Mouse (Mus musculus) small intestine, adult 2 months (tissue): Measurements from ENCODE around the gene Stk39. TPM values are rescaled to one million over a fixed set of nuclear protein-coding genes. Genes with fewer than 3 reads are reported as not detected.

Experiments used
- H3K27ac ChIP-seq: fragments of 200-500 bp; 2 replicates; pipeline ENCODE4 v1.5.1; 2012; ENCODE audit warnings: low read depth, low read length, control low read depth, inconsistent platforms; ENCODE audit not compliant: insufficient read depth
- H3K27me3 ChIP-seq: fragments of 200-500 bp; 2 replicates; pipeline ENCODE4 v1.6.1; 2012; ENCODE audit warnings: mild to moderate bottlenecking, moderate library complexity, low read length, inconsistent platforms; ENCODE audit not compliant: control insufficient read depth, insufficient read depth
- H3K36me3 ChIP-seq: fragments of 200-500 bp; 2 replicates; pipeline ENCODE4 v1.6.1; 2012; ENCODE audit warnings: mild to moderate bottlenecking, low read length, control low read depth, inconsistent platforms; ENCODE audit not compliant: control insufficient read depth, insufficient read depth
- H3K4me1 ChIP-seq: fragments of 200-500 bp; 2 replicates; pipeline ENCODE4 v1.6.1; 2012; ENCODE audit warnings: low read length, inconsistent platforms, mixed read lengths; ENCODE audit not compliant: control insufficient read depth, insufficient read depth, insufficient read length
- H3K4me3 ChIP-seq: fragments of 200-500 bp; 2 replicates; pipeline ENCODE4 v1.5.1; 2012; ENCODE audit warnings: low read depth, mild to moderate bottlenecking, control low read depth, inconsistent platforms, low read length, moderate library complexity
- CTCF ChIP-seq: fragments of 200-500 bp; IDR thresholded peaks from 2 replicates; pipeline ENCODE4 v1.5.1; 2012; ENCODE audit warnings: low read depth, mild to moderate bottlenecking, control low read depth, inconsistent platforms, low read length, moderate library complexity, mixed read lengths; ENCODE audit not compliant: insufficient replicate concordance, insufficient read length; ENCODE audit errors: extremely low read depth
- POLR2A ChIP-seq: fragments of 200-500 bp; IDR thresholded peaks from 2 replicates; pipeline ENCODE4 v1.6.1; 2012; ENCODE audit warnings: low read depth, mild to moderate bottlenecking, control low read depth, inconsistent platforms, low read length, moderate library complexity
- WGBS: fragments of 180-500 bp; shearing (Covaris S2); methylation state at CpG from one replicate; pipeline ENCODE4 v1.1.7; 2018; 5-methylcytosine and 5-hydroxymethylcytosine counted together
- polyA plus RNA-seq: library from polyadenylated mRNA; depleted of rRNA; stranded (reverse); fragments of >200 nt; gene quantifications from 2 replicates; pipeline ENCODE4 v1.2.3, GENCODE M21; 2012

Stk39 gene
- polyA plus RNA-seq, 1 experiment, result 4.6 TPM

GRCm38 (mm10) chr2:68393611-68394549 lies 78.2 kb downstream of the Stk39 start:
- 46% methylated on average over 13 of the region's 13 CpGs for WGBS

DNA sequence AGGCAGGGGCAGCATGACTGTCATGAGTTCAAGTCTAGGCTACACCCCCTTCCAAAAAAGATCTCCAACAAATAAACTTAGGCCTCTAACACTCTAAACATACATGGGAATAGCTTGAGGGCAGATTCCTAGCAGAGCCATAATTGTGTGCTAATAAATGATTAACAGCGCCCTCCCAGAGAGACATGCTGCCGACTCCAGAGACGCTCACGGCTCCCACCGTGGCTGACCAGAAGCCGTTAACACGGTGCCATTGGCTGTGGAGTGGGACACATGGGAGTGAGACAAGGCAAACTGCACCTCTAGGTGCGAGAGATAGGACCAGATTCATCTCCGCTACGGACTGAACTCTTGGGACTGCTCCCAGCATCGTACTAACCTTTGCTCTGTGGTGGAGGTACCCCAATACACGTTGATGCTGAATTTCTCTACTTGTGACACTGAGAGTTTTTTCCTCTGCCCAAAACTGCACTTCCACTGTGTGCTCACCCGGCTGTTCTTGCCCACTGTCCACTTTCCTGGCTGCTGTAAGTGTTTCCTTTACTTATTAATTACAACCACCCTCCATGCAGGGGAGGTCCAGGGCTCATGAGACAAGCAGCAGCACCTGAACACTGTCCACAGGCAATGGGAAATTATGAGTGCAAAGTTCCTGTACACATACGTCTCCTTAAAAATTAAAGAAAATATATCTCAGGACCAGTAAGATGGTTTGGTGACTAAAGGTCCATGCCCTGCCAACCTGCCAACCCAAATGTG lies 84.1 kb downstream of the Stk39 start:
- Histone ChIP-seq H3K27ac (no peak overlapping the region), H3K27me3 (no peaks in the 10 kb centered on the region), H3K36me3 (0 out of 2 replicates have a peak, but pooled peaks cover 5% of the 10 kb centered on the region), H3K4me1 (peaks cover 15% of the 10 kb centered on the region; the same call in 1 of the 2 replicates), H3K4me3 (no peak overlapping the region)
- TF ChIP-seq POLR2A (no peak), CTCF (no peak)
- WGBS, result 29% methylated on average over 14 of the region's 14 CpGs

More at GRCm38 (mm10) chr2:68393611-68394549, 78.2 kb downstream of the Stk39 start:
- Histone ChIP-seq H3K27me3 (no peaks in the 10 kb centered on the region), H3K27ac (no peak overlapping the region), H3K4me3 (no peak overlapping the region), H3K36me3 (peaks cover 5% of the 10 kb centered on the region; the same call in 1 of the 2 replicates), H3K4me1 (no peaks in the 10 kb centered on the region)
- no peak for TF ChIP-seq POLR2A
- no peak for TF ChIP-seq CTCF

GRCm38 (mm10) chr2:68386313-68386863 lies 85.7 kb downstream of the Stk39 start:
- peak overlapping the region; percentile 61; the same call in 1 of the 2 replicates for H3K27ac ChIP-seq
- H3K36me3 ChIP-seq, result 0 out of 2 replicates have a peak, but pooled peaks cover 5% of the 10 kb centered on the region
- H3K4me3 ChIP-seq, result no peak overlapping the region
- no peak for TF ChIP-seq CTCF
- TF ChIP-seq POLR2A, result no peak
- no peaks in the 10 kb centered on the region for H3K27me3 ChIP-seq
- H3K4me1 ChIP-seq, result peaks cover 27% of the 10 kb centered on the region
- 78% methylated on average over 10 of the region's 10 CpGs for WGBS

DNA sequence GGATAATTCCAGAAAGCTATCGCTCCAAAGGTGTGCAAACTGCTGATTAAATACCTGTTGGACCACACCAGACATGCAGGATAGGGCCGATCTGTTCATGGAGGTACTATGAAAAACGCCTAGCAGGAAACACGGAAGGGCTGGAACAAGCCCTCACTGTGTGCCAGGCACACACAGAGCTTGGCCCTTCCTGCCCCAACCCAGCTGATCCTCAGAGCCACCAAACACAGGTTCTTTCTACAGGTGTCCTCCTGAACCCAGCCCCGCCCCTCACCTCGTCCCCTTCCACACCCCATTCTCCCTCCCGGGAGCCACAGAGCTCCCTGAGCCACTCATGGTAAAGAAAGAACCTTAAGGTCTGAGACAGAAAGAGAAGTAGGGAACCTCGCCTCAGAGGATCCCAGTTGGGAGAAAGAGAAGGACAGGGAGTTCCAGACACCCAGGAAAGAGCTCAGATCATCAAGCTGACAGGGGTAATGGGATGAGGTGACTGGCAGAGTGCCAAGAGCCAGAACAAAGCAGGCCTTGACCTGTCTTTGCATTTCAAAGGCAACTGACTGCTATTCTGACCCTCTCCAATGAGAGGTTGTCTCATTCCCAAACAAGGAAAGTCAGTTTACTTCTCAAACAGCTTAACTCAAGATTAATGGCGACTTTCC lies 86.3 kb downstream of the Stk39 start:
- H3K36me3 ChIP-seq, result 0 out of 2 replicates have a peak, but pooled peaks cover 4% of the 10 kb centered on the region
- H3K4me1 ChIP-seq, result peaks cover 30% of the 10 kb centered on the region
- no peaks in the 10 kb centered on the region for H3K27me3 ChIP-seq
- 36% methylated on average over 9 of the region's 9 CpGs for WGBS
- no peak overlapping the region for H3K4me3 ChIP-seq
- TF ChIP-seq CTCF (no peak), POLR2A (no peak)
- H3K27ac ChIP-seq, result peak overlapping the region; percentile 61

GRCm38 (mm10) chr2:68383964-68384363 lies 88.1 kb downstream of the Stk39 start:
- TF ChIP-seq CTCF (no peak), POLR2A (no peak)
- no peaks in the 10 kb centered on the region for H3K27me3 ChIP-seq
- no peak overlapping the region for H3K27ac ChIP-seq
- no peak overlapping the region for H3K4me3 ChIP-seq
- H3K36me3 ChIP-seq, result no peaks in the 10 kb centered on the region
- 97% methylated on average over 4 of the region's 4 CpGs for WGBS
- peaks cover 30% of the 10 kb centered on the region for H3K4me1 ChIP-seq

- Histone ChIP-seq H3K4me1 (peaks cover 26% of the 10 kb centered on the region), H3K27me3 (no peaks in the 10 kb centered on the region), H3K4me3 (no peak overlapping the region), H3K36me3 (no peaks in the 10 kb centered on the region), H3K27ac (peak overlapping the region; percentile 31)
- WGBS, result 27% methylated on average over 11 of the region's 11 CpGs
- no peak for TF ChIP-seq CTCF
- no peak for TF ChIP-seq POLR2A
Observed at GRCm38 (mm10) chr2:68382394-68383059, 89.5 kb downstream of the Stk39 start.
